Comparison of ENCODE assay signal across 8 mouse cellular contexts in the genomic region with DNA sequence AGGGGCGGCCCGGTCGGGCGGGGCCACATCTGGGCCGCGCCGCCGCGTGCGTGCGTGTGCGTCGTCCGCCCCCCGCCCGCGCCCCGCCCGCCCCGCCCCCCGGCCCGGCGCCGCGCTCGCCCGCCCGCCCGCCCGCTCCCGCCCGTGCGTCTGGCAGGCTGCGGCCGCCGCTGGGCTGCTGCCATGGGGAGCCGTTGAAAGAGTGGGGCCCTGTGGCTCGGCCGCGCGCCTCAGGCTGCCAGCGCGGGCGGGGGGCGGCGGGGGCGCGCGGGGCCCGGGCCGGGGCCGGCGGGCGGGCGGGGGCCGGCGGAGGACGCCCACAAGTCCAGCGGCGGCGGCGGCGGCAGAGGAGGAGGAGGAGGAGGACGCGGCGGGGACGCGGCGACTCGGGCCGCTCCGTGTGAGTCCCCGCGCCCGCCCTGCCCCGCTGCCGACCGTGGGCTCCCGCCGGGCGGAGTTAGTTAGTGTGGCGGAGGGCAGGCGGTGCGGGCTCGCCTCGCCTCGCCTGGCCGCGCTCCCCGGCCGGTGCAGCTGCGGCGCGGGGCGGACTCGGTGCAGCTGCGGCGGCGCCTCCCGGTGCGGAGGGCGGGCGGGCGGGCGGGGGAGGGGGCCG. TPM values are rescaled to one million over a fixed set of nuclear protein-coding genes. Genes with fewer than 3 reads are reported as not detected.
DNase-seq lines count a peak whose midpoint lies in the region; ATAC-seq and TF ChIP-seq lines count a peak whose summit lies in the region.

A gene (plus strand): TSS at position 156 of the 613 bp plus-strand sequence.

- peak within 1 kb of the TSS; percentile 98 for H3K9ac ChIP-seq in forebrain, embryonic 14.5 days (ENCODE audit: low read length)
- peak within 1 kb of the TSS; percentile 89 for H3K9ac ChIP-seq in hindbrain, embryonic 13.5 days
- peak within 1 kb of the TSS; percentile 92 for H3K9ac ChIP-seq in liver, embryonic 15.5 days

- no peak for TF ChIP-seq CTCF in layer of hippocampus, adult 2 months (conservative IDR thresholded peaks at IDR 0.05)

- H3K36me3 ChIP-seq in forebrain, embryonic 14.5 days (ENCODE audit: control insufficient read depth, insufficient read depth, low read length), result peaks cover 3% of the 10 kb centered on the region; the same call in 1 of the 2 replicates
- H3K36me3 ChIP-seq in hindbrain, embryonic 13.5 days, result no peaks in the 10 kb centered on the region
- peaks cover 7% of the 10 kb centered on the region for H3K36me3 ChIP-seq in liver, embryonic 15.5 days (replicated peaks)

- WGBS in forebrain, embryonic 14.5 days, result 3% methylated on average over 28 of the region's 106 CpGs
- WGBS in hindbrain, embryonic 13.5 days, result under 1% methylated on average over 36 of the region's 106 CpGs
- under 1% methylated on average over 86 of the region's 106 CpGs for WGBS in liver, embryonic 15.5 days (ENCODE audit: insufficient replicate concordance)

- peak within 1 kb of the TSS; percentile 93 for H3K27ac ChIP-seq in layer of hippocampus, adult 2 months
- peak within 1 kb of the TSS; percentile 100 for H3K27ac ChIP-seq in forebrain, embryonic 14.5 days (ENCODE audit: low read depth, low read length)
- H3K27ac ChIP-seq in hindbrain, embryonic 13.5 days, result peak within 1 kb of the TSS; percentile 98
- H3K27ac ChIP-seq in liver, embryonic 15.5 days (replicated peaks), result peak within 1 kb of the TSS; percentile 98

- no peak for DNase-seq in layer of hippocampus, adult 2 months (ENCODE audit: low spot score in 2 of 2)
- DNase-seq in layer of hippocampus, adult 9-10 months (ENCODE audit: low spot score), result no peak
- DNase-seq in ZHBTc4 (ENCODE audit: low read depth, low spot score), result peak; percentile 44
- peak; percentile 65 for DNase-seq in forebrain, embryonic 14.5 days (ENCODE audit: low spot score)
- peak; percentile 32 to 39 for DNase-seq in spleen, postnatal 36 days (ENCODE audit: low spot score in 2 of 2)
- DNase-seq in urinary bladder, postnatal 25 days (ENCODE audit: low spot score), result no peak

- H3K4me2 ChIP-seq in forebrain, embryonic 14.5 days (ENCODE audit: low read length), result peak within 1 kb of the TSS; percentile 74
- H3K4me2 ChIP-seq in hindbrain, embryonic 13.5 days, result peak within 1 kb of the TSS; percentile 88
- H3K4me2 ChIP-seq in liver, embryonic 15.5 days, result peak within 1 kb of the TSS; percentile 97

- H3K4me3 ChIP-seq in layer of hippocampus, adult 2 months, result peak within 1 kb of the TSS; percentile 96
- H3K4me3 ChIP-seq in forebrain, embryonic 14.5 days (ENCODE audit: low read depth, low read length), result peak within 1 kb of the TSS; percentile 85
- H3K4me3 ChIP-seq in hindbrain, embryonic 13.5 days, result peak within 1 kb of the TSS; percentile 76
- peak within 1 kb of the TSS; percentile 87 for H3K4me3 ChIP-seq in liver, embryonic 15.5 days (replicated peaks)

- no peaks in the 10 kb centered on the region for H3K9me3 ChIP-seq in forebrain, embryonic 14.5 days (replicated peaks; ENCODE audit: control insufficient read depth, low read length)
- H3K9me3 ChIP-seq in hindbrain, embryonic 13.5 days, result no peaks in the 10 kb centered on the region
- no peaks in the 10 kb centered on the region for H3K9me3 ChIP-seq in liver, embryonic 15.5 days (replicated peaks)

- H3K27me3 ChIP-seq in forebrain, embryonic 14.5 days (replicated peaks; ENCODE audit: control insufficient read depth, insufficient read depth, low read length), result no peaks in the 10 kb centered on the region
- no peaks in the 10 kb centered on the region for H3K27me3 ChIP-seq in hindbrain, embryonic 13.5 days
- H3K27me3 ChIP-seq in liver, embryonic 15.5 days, result no peaks in the 10 kb centered on the region

- H3K4me1 ChIP-seq in forebrain, embryonic 14.5 days (ENCODE audit: control insufficient read depth, insufficient read depth, low read length), result peaks cover 24% of the 10 kb centered on the region
- peaks cover 40% of the 10 kb centered on the region for H3K4me1 ChIP-seq in hindbrain, embryonic 13.5 days (replicated peaks)
- peaks cover 40% of the 10 kb centered on the region for H3K4me1 ChIP-seq in liver, embryonic 15.5 days (replicated peaks)

- peak; percentile 1; the same call in 1 of the 2 replicates for ATAC-seq in forebrain, embryonic 14.5 days
- no peak for ATAC-seq in hindbrain, embryonic 13.5 days (ENCODE audit: low FRiP score)
- ATAC-seq in liver, embryonic 15.5 days (ENCODE audit: insufficient read depth), result peak; percentile 1

RNA-seq across cellular contexts. Expression of the gene that starts here (rescaled TPM):
- total RNA-seq in layer of hippocampus, adult 2 months (2021), result 100 to 1,000 TPM; 585 to 647 TPM
- 102 and 109 TPM in 2 replicates for polyA plus RNA-seq in forebrain, embryonic 14.5 days (2014; fragmentation: Nextera tagmentation; extraction: Ambion mirVana)
- polyA plus RNA-seq in hindbrain, embryonic 13.5 days (2015; fragmentation: Nextera tagmentation; extraction: Ambion mirVana), result 11.5 and 14.2 TPM in 2 replicates
- polyA plus RNA-seq in liver, embryonic 15.5 days (2015; fragmentation: Nextera tagmentation; extraction: Ambion mirVana), result 0.59 and 1.1 TPM in 2 replicates

Comparison
In these comparisons a context has a peak if more than half of its experiments do, and no peak if none do; other contexts are left out.
1. DNase-seq: peak in ZHBTc4 (single experiment), forebrain, embryonic 14.5 days (single experiment) and spleen, postnatal 36 days (2 of 2); none in layer of hippocampus, adult 2 months (0 of 2), layer of hippocampus, adult 9-10 months (single experiment) and urinary bladder, postnatal 25 days (single experiment).
2. Peak in every context shown above with its lines, with median percentiles within 50 percentile points of each other: H3K27ac ChIP-seq, H3K4me3 ChIP-seq, H3K4me2 ChIP-seq and H3K9ac ChIP-seq.